Mouse (Mus musculus) erythroblast, embryonic 14.5 days (primary cell): ENCODE data around the gene Ndufv1.

ENCODE experiments used
- GATA1 ChIP-seq: IDR thresholded peaks from 2 replicates; pipeline ENCODE4 v1.6.1; 2012; ENCODE audit warnings: low read length, inconsistent platforms, mixed read lengths
- TAL1 ChIP-seq: IDR thresholded peaks from 3 replicates; pipeline ENCODE4 v1.6.1; 2012; ENCODE audit warnings: low read length, inconsistent platforms, mixed read lengths

GRCm38 (mm10) chr19:4055947-4056693 lies 43.5 kb upstream of the Ndufv1 start:
- TF ChIP-seq TAL1 = no peak
- no peak for TF ChIP-seq GATA1
